Mouse (Mus musculus) myocyte (in vitro differentiated cells): Measurements from ENCODE around the gene Arhgap21. TPM values are rescaled to one million over a fixed set of nuclear protein-coding genes. Genes with fewer than 3 reads are reported as not detected.

Source experiments
- H3K27me3 ChIP-seq: one replicate; pipeline ENCODE4 v1.6.1; 2011; ENCODE audit not compliant: control insufficient read depth, insufficient read depth, insufficient read length
- H3K36me3 ChIP-seq: one replicate; pipeline ENCODE4 v1.6.1; 2011; ENCODE audit not compliant: control insufficient read depth, insufficient read depth
- H3K4me2 ChIP-seq: one replicate; pipeline ENCODE4 v1.6.1; 2011; ENCODE audit warnings: low read depth, control low read depth
- H3K4me3 ChIP-seq: one replicate; pipeline ENCODE4 v1.5.1; 2011; ENCODE audit warnings: mild to moderate bottlenecking, control low read depth, moderate library complexity
- H3K79me2 ChIP-seq: one replicate; pipeline ENCODE4 v1.6.1; 2011; ENCODE audit not compliant: control insufficient read depth, insufficient read depth
- H3ac ChIP-seq: one replicate; pipeline ENCODE4 v1.6.1; 2011; ENCODE audit not compliant: control insufficient read depth, insufficient read length
- CEBPB ChIP-seq: IDR thresholded peaks from 2 replicates; pipeline ENCODE4 v1.6.1; 2011; ENCODE audit warnings: mild to moderate bottlenecking, moderate library complexity; ENCODE audit not compliant: poor library complexity, insufficient read depth, severe bottlenecking
- E2F4 ChIP-seq: IDR thresholded peaks from one replicate; pipeline ENCODE4 v1.6.1; 2011; ENCODE audit warnings: mild to moderate bottlenecking, control low read depth, moderate library complexity; ENCODE audit not compliant: insufficient read depth
- MAX ChIP-seq: IDR thresholded peaks from one replicate; pipeline ENCODE4 v1.6.1; 2011; ENCODE audit warnings: low read depth, mild to moderate bottlenecking, control low read depth
- MYOD1 ChIP-seq, 3 experiments: IDR thresholded peaks; one replicate each; pipeline ENCODE4 v1.6.1; 2011; ENCODE audit warnings: control low read depth in 2 of 3, low read depth in 2 of 3, mild to moderate bottlenecking in 2 of 3, moderate library complexity in 1 of 3; ENCODE audit not compliant: insufficient read length in 2 of 3, control insufficient read depth in 1 of 3
- MYOG ChIP-seq, 3 experiments: IDR thresholded peaks; one replicate each; pipeline ENCODE4 v1.6.1; 2011; ENCODE audit warnings: control low read depth in 2 of 3, low read depth in 2 of 3, mild to moderate bottlenecking in 2 of 3; ENCODE audit not compliant: insufficient read length in 2 of 3, control insufficient read depth in 1 of 3, insufficient read depth in 1 of 3
- POLR2A ChIP-seq: IDR thresholded peaks from one replicate; pipeline ENCODE4 v1.6.1; 2011; ENCODE audit warnings: low read depth, mild to moderate bottlenecking, control low read depth, moderate library complexity; ENCODE audit not compliant: insufficient read length
- POLR2AphosphoS2 ChIP-seq: IDR thresholded peaks from one replicate; pipeline ENCODE4 v1.6.1; 2011; ENCODE audit warnings: low read depth, control low read depth; ENCODE audit not compliant: insufficient read length
- REST ChIP-seq: IDR thresholded peaks from one replicate; pipeline ENCODE4 v1.6.1; 2011; ENCODE audit warnings: mild to moderate bottlenecking, control low read depth, moderate library complexity; ENCODE audit not compliant: insufficient read depth, insufficient read length
- SRF ChIP-seq: IDR thresholded peaks from one replicate; pipeline ENCODE4 v1.6.1; 2011; ENCODE audit warnings: low read depth; ENCODE audit not compliant: control insufficient read depth, insufficient read length
- TCF12 ChIP-seq: IDR thresholded peaks from one replicate; pipeline ENCODE4 v1.6.1; 2011; ENCODE audit warnings: mild to moderate bottlenecking, control low read depth; ENCODE audit not compliant: poor library complexity, insufficient read depth, severe bottlenecking
- TCF3 ChIP-seq: IDR thresholded peaks from one replicate; pipeline ENCODE4 v1.6.1; 2011; ENCODE audit warnings: low read depth, control low read depth; ENCODE audit not compliant: insufficient read length
- USF1 ChIP-seq: IDR thresholded peaks from one replicate; pipeline ENCODE4 v1.6.1; 2011; ENCODE audit warnings: low read depth, mild to moderate bottlenecking, control low read depth, moderate library complexity
- polyA plus RNA-seq: library from polyadenylated mRNA; unstranded; fragments of >200 nt; fragmentation: generic; extraction: Trizol; gene quantifications from one replicate; pipeline ENCODE4 v1.2.1, GENCODE M21; 2012; ENCODE audit warnings: missing spikeins

The Arhgap21 gene
- polyA plus RNA-seq, 1 experiment: 18.0 TPM

DNA sequence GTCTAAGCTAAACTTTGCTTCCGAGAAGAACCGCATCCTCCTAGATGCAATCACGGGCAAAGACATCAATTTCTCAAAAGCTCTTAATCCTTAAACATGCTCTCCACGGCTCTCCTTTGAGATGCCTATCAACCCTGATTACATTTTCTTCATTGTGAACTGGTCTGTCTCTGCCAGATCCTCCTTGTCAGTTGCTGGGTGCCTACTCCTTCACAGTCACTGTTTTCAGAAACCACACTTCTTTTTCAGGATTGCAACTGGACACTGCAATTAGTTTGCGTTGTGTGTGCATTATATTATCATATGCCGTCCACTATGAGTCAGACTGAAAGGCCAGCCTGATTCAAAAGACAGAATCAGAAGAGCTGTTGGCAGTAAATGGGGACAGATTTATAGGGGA, 12.7 kb downstream of the Arhgap21 start:
- TF ChIP-seq USF1: no peak
- no peak for TF ChIP-seq REST
- TF ChIP-seq SRF: no peak
- no peak for TF ChIP-seq CEBPB
- TF ChIP-seq TCF3: no peak
- TF ChIP-seq TCF12: no peak
- TF ChIP-seq POLR2AphosphoS2: no peak
- TF ChIP-seq POLR2A: no peak
- no peak for TF ChIP-seq MYOG (IDR thresholded peaks at IDR 0.05; ENCODE audit: control insufficient read depth in 1 of 3, insufficient read depth in 1 of 3, insufficient read length in 2 of 3, low read depth in 2 of 3)
- TF ChIP-seq MYOD1 (IDR thresholded peaks at IDR 0.05; ENCODE audit: control insufficient read depth in 1 of 3, insufficient read length in 2 of 3, low read depth in 2 of 3): no peak
- TF ChIP-seq E2F4: no peak
- no peak for TF ChIP-seq MAX
- Histone ChIP-seq H3ac (no peak overlapping the region), H3K79me2 (peaks cover 96% of the 10 kb centered on the region), H3K27me3 (no peaks in the 10 kb centered on the region), H3K36me3 (no peaks in the 10 kb centered on the region), H3K4me2 (peak overlapping the region; percentile 53), H3K4me3 (no peak overlapping the region)

DNA sequence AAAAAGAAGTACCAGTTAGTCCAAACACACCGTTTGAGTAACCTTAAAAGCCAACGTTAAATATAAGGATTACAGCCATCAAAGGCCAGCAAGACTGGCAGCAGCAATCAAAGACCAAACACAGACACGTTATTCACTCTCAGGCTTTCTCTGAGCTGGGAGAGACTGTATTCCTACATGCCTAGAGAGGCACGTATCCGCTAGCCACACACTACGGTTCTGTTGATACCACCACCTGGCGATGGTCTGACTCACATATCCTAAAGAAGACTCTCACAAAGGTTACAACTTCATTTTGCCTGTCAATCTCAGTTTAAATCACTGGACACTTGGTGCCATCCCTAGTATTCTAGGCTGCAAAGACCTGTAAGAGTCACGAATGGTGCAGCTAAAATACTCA, 13.3 kb downstream of the Arhgap21 start:
- Histone ChIP-seq H3K79me2 (peaks cover 96% of the 10 kb centered on the region), H3K4me3 (no peak overlapping the region), H3K4me2 (peak overlapping the region; percentile 53), H3K27me3 (no peaks in the 10 kb centered on the region), H3ac (no peak overlapping the region), H3K36me3 (no peaks in the 10 kb centered on the region)
- TF ChIP-seq MYOG (IDR thresholded peaks at IDR 0.05; ENCODE audit: control insufficient read depth in 1 of 3, insufficient read depth in 1 of 3, insufficient read length in 2 of 3, low read depth in 2 of 3) (no peak), TCF3 (no peak), REST (no peak), MAX (no peak), MYOD1 (IDR thresholded peaks at IDR 0.05; ENCODE audit: control insufficient read depth in 1 of 3, insufficient read length in 2 of 3, low read depth in 2 of 3) (no peak), USF1 (no peak), E2F4 (no peak), POLR2AphosphoS2 (no peak), CEBPB (no peak), POLR2A (no peak), TCF12 (no peak), SRF (no peak)

DNA sequence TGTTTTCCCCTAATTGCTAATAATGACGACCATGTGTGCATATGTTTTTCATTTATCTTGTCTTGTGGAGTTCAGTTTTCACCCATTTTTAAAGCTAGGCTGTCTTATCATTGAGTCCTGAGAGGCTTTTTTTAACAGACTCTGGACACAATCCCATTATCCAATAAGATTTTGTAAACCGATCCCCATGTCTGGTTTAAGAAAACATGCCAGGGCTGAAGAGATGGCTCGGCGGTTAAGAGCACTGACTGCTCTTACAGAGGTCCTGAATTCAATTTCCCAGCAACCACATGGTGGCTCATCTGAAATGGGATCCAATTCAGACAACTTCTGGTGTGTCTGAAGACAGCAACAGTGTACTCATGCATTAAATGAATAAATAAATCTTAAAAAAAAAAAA, 16.0 kb downstream of the Arhgap21 start:
- H3K27me3 ChIP-seq: no peaks in the 10 kb centered on the region
- peaks cover 96% of the 10 kb centered on the region for H3K79me2 ChIP-seq
- H3K4me3 ChIP-seq: no peak overlapping the region
- H3K36me3 ChIP-seq: no peaks in the 10 kb centered on the region
- no peak overlapping the region for H3ac ChIP-seq
- peak overlapping the region; percentile 7 for H3K4me2 ChIP-seq
- no peak for TF ChIP-seq MYOG (IDR thresholded peaks at IDR 0.05; ENCODE audit: control insufficient read depth in 1 of 3, insufficient read depth in 1 of 3, insufficient read length in 2 of 3, low read depth in 2 of 3)

GRCm38 (mm10) chr2:20949168-20949567, 19.5 kb downstream of the Arhgap21 start:
- no peaks in the 10 kb centered on the region for H3K36me3 ChIP-seq
- H3K79me2 ChIP-seq: peaks cover 91% of the 10 kb centered on the region
- H3K27me3 ChIP-seq: no peaks in the 10 kb centered on the region
- H3K4me2 ChIP-seq: no peak overlapping the region
- H3ac ChIP-seq: no peak overlapping the region
- TF ChIP-seq USF1 (no peak), SRF (no peak), E2F4 (no peak), MYOD1 (IDR thresholded peaks at IDR 0.05; ENCODE audit: control insufficient read depth in 1 of 3, insufficient read length in 2 of 3, low read depth in 2 of 3) (no peak), CEBPB (no peak), REST (no peak), MAX (no peak), TCF3 (no peak), POLR2AphosphoS2 (no peak)
- H3K4me3 ChIP-seq: no peak overlapping the region

DNA sequence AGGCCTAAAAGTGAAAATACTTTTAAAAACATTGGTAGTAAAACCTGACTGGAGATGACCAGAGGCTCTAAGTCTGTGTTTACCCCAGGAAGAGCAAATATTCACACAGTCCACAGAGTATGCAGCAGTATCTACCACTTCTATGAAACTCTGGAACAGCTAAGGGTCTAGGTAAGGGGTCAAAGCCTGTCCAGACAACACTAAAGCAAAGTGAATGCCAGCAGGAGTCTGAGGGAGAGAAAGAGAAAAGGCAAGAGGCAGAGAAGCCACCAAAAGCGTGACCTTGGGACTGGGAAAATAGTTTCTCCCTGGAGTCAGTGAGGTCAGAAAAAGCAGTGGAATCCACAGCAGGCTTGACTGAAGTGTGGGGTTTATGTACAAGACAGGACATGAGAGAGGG, 21.6 kb downstream of the Arhgap21 start:
- Histone ChIP-seq H3ac (no peak overlapping the region), H3K79me2 (peaks cover 92% of the 10 kb centered on the region), H3K27me3 (no peaks in the 10 kb centered on the region), H3K4me2 (no peak overlapping the region), H3K4me3 (no peak overlapping the region), H3K36me3 (no peaks in the 10 kb centered on the region)
- TF ChIP-seq TCF3: no peak
- TF ChIP-seq USF1: no peak
- TF ChIP-seq MYOD1 (IDR thresholded peaks at IDR 0.05; ENCODE audit: control insufficient read depth in 1 of 3, insufficient read length in 2 of 3, low read depth in 2 of 3): no peak
- TF ChIP-seq TCF12: no peak
- no peak for TF ChIP-seq POLR2A
- TF ChIP-seq SRF: no peak
- TF ChIP-seq POLR2AphosphoS2: no peak
- no peak for TF ChIP-seq MAX
- TF ChIP-seq E2F4: no peak
- TF ChIP-seq REST: no peak
- no peak for TF ChIP-seq CEBPB
- TF ChIP-seq MYOG (IDR thresholded peaks at IDR 0.05; ENCODE audit: control insufficient read depth in 1 of 3, insufficient read depth in 1 of 3, insufficient read length in 2 of 3, low read depth in 2 of 3): no peak
